8 mouse cellular contexts compared by ENCODE assay signal in genomic region chr10:69151045-69151444, GRCm38 (mm10). TPM values are rescaled to one million over a fixed set of nuclear protein-coding genes. Genes with fewer than 3 reads are reported as not detected.
A peak's percentile ranks its signal among the peaks of the same experiment; 100 is the strongest.
DNase-seq lines count a peak whose midpoint lies in the region; ATAC-seq and TF ChIP-seq lines count a peak whose summit lies in the region.

Gene Rhobtb1 (plus strand): TSS chr10:69151434.

- TF ChIP-seq CTCF in lung, postnatal 0 days (IDR thresholded peaks at IDR 0.05), result 0 out of 2 replicates have a peak, but pooled peaks have one; percentile 3

- no peak for TF ChIP-seq EP300 in lung, postnatal 0 days (IDR thresholded peaks at IDR 0.05)

- H3K4me1 ChIP-seq in lung, postnatal 0 days (ENCODE audit: insufficient read depth, low read depth, low read length), result no peaks in the 10 kb centered on the region
- no peaks in the 10 kb centered on the region for H3K4me1 ChIP-seq in midbrain, embryonic 13.5 days (replicated peaks)

- no peak within 1 kb of the TSS for H3K9ac ChIP-seq in lung, postnatal 0 days (replicated peaks; ENCODE audit: low read depth)
- no peak within 1 kb of the TSS for H3K9ac ChIP-seq in midbrain, embryonic 13.5 days (replicated peaks)

- H3K4me3 ChIP-seq in lung, postnatal 0 days (ENCODE audit: low read depth, low read length), result no peak within 1 kb of the TSS
- no peak within 1 kb of the TSS for H3K4me3 ChIP-seq in midbrain, embryonic 13.5 days (replicated peaks)

- peak within 1 kb of the TSS; percentile 42 for H3K4me2 ChIP-seq in lung, postnatal 0 days (replicated peaks; ENCODE audit: low read depth, low read length)
- H3K4me2 ChIP-seq in midbrain, embryonic 13.5 days (replicated peaks), result no peak within 1 kb of the TSS

- 24% methylated on average over 20 of the region's 20 CpGs for WGBS in lung, postnatal 0 days
- 90% methylated on average over 20 of the region's 20 CpGs for WGBS in midbrain, embryonic 13.5 days

- H3K27me3 ChIP-seq in lung, postnatal 0 days (replicated peaks; ENCODE audit: insufficient read depth, low read length), result no peaks in the 10 kb centered on the region
- no peaks in the 10 kb centered on the region for H3K27me3 ChIP-seq in midbrain, embryonic 13.5 days

- peak; percentile 52 for ATAC-seq in lung, postnatal 0 days
- ATAC-seq in midbrain, embryonic 13.5 days, result no peak
- no peak for ATAC-seq in erythroid progenitor cell, adult 5-6 weeks (replicated peaks; ENCODE audit: low FRiP score, poor library complexity, severe bottlenecking)

- intact Hi-C loops in gastrocnemius, postnatal 36 days (cut with DNase I), result no loop called here

- no peaks in the 10 kb centered on the region for H3K36me3 ChIP-seq in lung, postnatal 0 days (ENCODE audit: insufficient read depth, low read length)
- H3K36me3 ChIP-seq in midbrain, embryonic 13.5 days, result no peaks in the 10 kb centered on the region

- peak; percentile 27 for DNase-seq in lung, postnatal 0 days (ENCODE audit: low spot score)
- no peak for DNase-seq in lung, postnatal 14 days
- no peak for DNase-seq in gastrocnemius, postnatal 36 days
- DNase-seq in kidney, adult 9 months, result peak; percentile 57
- no peak for DNase-seq in ovary, postnatal 10 days (ENCODE audit: low spot score)
- DNase-seq in urinary bladder, postnatal 10 days (ENCODE audit: low spot score), result no peak

- no peak within 1 kb of the TSS for H3K27ac ChIP-seq in lung, postnatal 0 days (ENCODE audit: low read length)
- H3K27ac ChIP-seq in midbrain, embryonic 13.5 days, result no peak within 1 kb of the TSS

- H3K9me3 ChIP-seq in lung, postnatal 0 days (ENCODE audit: low read length), result no peaks in the 10 kb centered on the region
- no peaks in the 10 kb centered on the region for H3K9me3 ChIP-seq in midbrain, embryonic 13.5 days

RNA-seq across cellular contexts. Expression of gene Rhobtb1, which starts in this region (rescaled TPM):
- polyA plus RNA-seq in lung, postnatal 0 days (2015; fragmentation: Nextera tagmentation; extraction: Ambion mirVana), result 12.7 and 15.2 TPM in 2 replicates
- 10 to 100 TPM; 17.3 to 21.7 TPM for total RNA-seq in gastrocnemius, postnatal 36 days (2021)
- polyA plus RNA-seq in midbrain, embryonic 13.5 days (2015; fragmentation: Nextera tagmentation; extraction: Ambion mirVana), result 17.2 and 18.3 TPM in 2 replicates
- 1.1 TPM in 1 of 2 replicates, not detected in the other for total RNA-seq in erythroid progenitor cell, adult 5-6 weeks (2015; ENCODE audit: low replicate concordance)
- total RNA-seq in erythroid progenitor cell, adult 5-6 weeks (2017; ENCODE audit: low replicate concordance), result 1.7 TPM in 1 of 2 replicates, not detected in the other

Comparison
In these comparisons a context has a peak if more than half of its experiments do, and no peak if none do; other contexts are left out.
1. RNA of gene Rhobtb1 (total RNA-seq): 17.3 to 21.7 TPM in gastrocnemius, postnatal 36 days; 1.1 to 1.7 TPM in erythroid progenitor cell, adult 5-6 weeks; every median in the first group is over 4 times any median in the second.
2. DNase-seq: peak in lung, postnatal 0 days (single experiment) and kidney, adult 9 months (single experiment); none in lung, postnatal 14 days (single experiment), gastrocnemius, postnatal 36 days (0 of 2), ovary, postnatal 10 days (single experiment) and urinary bladder, postnatal 10 days (single experiment).